ENCODE assay signal across 25 mouse cellular contexts in the genomic region with DNA sequence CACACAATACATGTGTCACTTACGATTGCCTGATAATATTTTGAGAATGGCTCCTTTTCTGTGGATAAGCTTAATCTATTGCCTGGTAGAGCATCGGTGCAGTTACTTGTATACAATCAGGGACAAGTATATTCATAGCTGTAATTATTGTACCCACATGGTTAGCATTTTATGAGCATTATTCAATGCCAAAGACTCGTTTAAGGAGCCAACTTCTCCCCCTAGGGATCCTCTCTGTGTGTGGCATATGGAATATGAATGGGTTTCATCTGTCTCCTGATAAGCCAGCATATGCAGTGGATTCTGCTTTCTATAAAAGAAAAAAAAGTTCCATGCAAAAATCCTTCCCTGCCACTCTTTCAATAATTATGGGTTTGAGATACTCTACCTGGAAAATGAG. TPM values are rescaled to one million over a fixed set of nuclear protein-coding genes. Genes with fewer than 3 reads are reported as not detected.
DNase-seq lines count a peak whose midpoint lies in the region; ATAC-seq and TF ChIP-seq lines count a peak whose summit lies in the region.
"Had no signal": no experiment of that assay in that cellular context is flagged by ENCODE, and none has a peak within 500 bp of the region (broad histone marks: within the 10 kb centered on the region; RNA-seq: fewer than 3 reads in every experiment).

No protein-coding gene starts in this region.

- no peak overlapping the region for H3K9ac ChIP-seq in forebrain, embryonic 14.5 days (ENCODE audit: low read length)
- H3K9ac ChIP-seq in hindbrain, postnatal 0 days (replicated peaks; ENCODE audit: low read length) = no peak overlapping the region
- H3K9ac ChIP-seq in hindbrain, embryonic 13.5 days = no peak overlapping the region
- H3K9ac ChIP-seq: embryonic facial prominence, embryonic 13.5 days; heart, embryonic 12.5 days; intestine, embryonic 15.5 days had no signal

- ATAC-seq in forebrain, embryonic 14.5 days = no peak
- ATAC-seq in hindbrain, postnatal 0 days = no peak
- no peak for ATAC-seq in hindbrain, embryonic 13.5 days (ENCODE audit: low FRiP score)
- ATAC-seq: CD4-positive, CD25-positive, alpha-beta regulatory T cell, adult 4 months; intestine, embryonic 15.5 days had no signal

- peak; percentile 58 for DNase-seq in forebrain, embryonic 14.5 days (ENCODE audit: low spot score)
- DNase-seq in forebrain, embryonic 10.5 days (ENCODE audit: extremely low spot score, low spot score) = no peak
- DNase-seq in hindbrain, postnatal 0 days (ENCODE audit: low spot score) = peak; percentile 7
- DNase-seq in layer of hippocampus, adult 9-11 months = peak; percentile 20
- no peak for DNase-seq in layer of hippocampus, postnatal 10 days (ENCODE audit: low spot score in 2 of 2)
- no peak for DNase-seq in cerebellum, postnatal 14 days
- DNase-seq: adrenal gland, adult 2 months; adrenal gland, postnatal 25 days; B cell, adult 2 months; cerebellum, adult 11-12 months; cerebellum, adult 9-10 months; cerebellum, postnatal 36 days; gastrocnemius, adult 2 months; gastrocnemius, postnatal 25 days had no signal

- H3K27me3 ChIP-seq in forebrain, embryonic 14.5 days (replicated peaks; ENCODE audit: control insufficient read depth, insufficient read depth, low read length) = no peaks in the 10 kb centered on the region
- no peaks in the 10 kb centered on the region for H3K27me3 ChIP-seq in forebrain, embryonic 10.5 days (ENCODE audit: poor library complexity, severe bottlenecking)
- no peaks in the 10 kb centered on the region for H3K27me3 ChIP-seq in hindbrain, postnatal 0 days (ENCODE audit: insufficient read depth, low read length)
- no peaks in the 10 kb centered on the region for H3K27me3 ChIP-seq in hindbrain, embryonic 13.5 days
- H3K27me3 ChIP-seq: embryonic facial prominence, embryonic 13.5 days; intestine, embryonic 15.5 days had no signal

- no peak overlapping the region for H3K4me2 ChIP-seq in forebrain, embryonic 14.5 days (ENCODE audit: low read length)
- H3K4me2 ChIP-seq in hindbrain, postnatal 0 days (ENCODE audit: low read depth, low read length) = no peak overlapping the region
- no peak overlapping the region for H3K4me2 ChIP-seq in hindbrain, embryonic 13.5 days
- H3K4me2 ChIP-seq: embryonic facial prominence, embryonic 13.5 days; heart, embryonic 12.5 days; intestine, embryonic 15.5 days had no signal

- no peak overlapping the region for H3K27ac ChIP-seq in forebrain, embryonic 14.5 days (ENCODE audit: low read depth, low read length)
- no peak overlapping the region for H3K27ac ChIP-seq in forebrain, embryonic 10.5 days
- H3K27ac ChIP-seq in hindbrain, postnatal 0 days = no peak overlapping the region
- H3K27ac ChIP-seq in hindbrain, embryonic 13.5 days = no peak overlapping the region
- H3K27ac ChIP-seq: embryonic facial prominence, embryonic 13.5 days; gastrocnemius, adult 2 months; intestine, embryonic 15.5 days had no signal

- no peaks in the 10 kb centered on the region for H3K36me3 ChIP-seq in forebrain, embryonic 14.5 days (ENCODE audit: control insufficient read depth, insufficient read depth, low read length)
- H3K36me3 ChIP-seq in forebrain, embryonic 10.5 days (replicated peaks) = no peaks in the 10 kb centered on the region
- no peaks in the 10 kb centered on the region for H3K36me3 ChIP-seq in hindbrain, postnatal 0 days (ENCODE audit: insufficient read depth, low read length)
- H3K36me3 ChIP-seq in hindbrain, embryonic 13.5 days = no peaks in the 10 kb centered on the region
- H3K36me3 ChIP-seq: embryonic facial prominence, embryonic 13.5 days; G1E; heart, embryonic 12.5 days; intestine, embryonic 15.5 days had no signal

- TF ChIP-seq CTCF in hindbrain, postnatal 0 days (IDR thresholded peaks at IDR 0.05; ENCODE audit: low read depth) = no peak

- H3K4me3 ChIP-seq in forebrain, embryonic 14.5 days (ENCODE audit: low read depth, low read length) = no peak overlapping the region
- no peak overlapping the region for H3K4me3 ChIP-seq in forebrain, embryonic 10.5 days
- H3K4me3 ChIP-seq in hindbrain, postnatal 0 days (ENCODE audit: low read length) = no peak overlapping the region
- no peak overlapping the region for H3K4me3 ChIP-seq in hindbrain, embryonic 13.5 days
- H3K4me3 ChIP-seq: embryonic facial prominence, embryonic 13.5 days; gastrocnemius, adult 2 months; heart, embryonic 12.5 days; intestine, embryonic 15.5 days had no signal

- WGBS in forebrain, embryonic 14.5 days = 69% methylated on average over 3 of the region's 3 CpGs
- 81% methylated on average over 3 of the region's 3 CpGs for WGBS in forebrain, embryonic 10.5 days
- 62% methylated on average over 3 of the region's 3 CpGs for WGBS in hindbrain, postnatal 0 days
- WGBS in hindbrain, embryonic 13.5 days = 66% methylated on average over 3 of the region's 3 CpGs

- H3K4me1 ChIP-seq in forebrain, embryonic 14.5 days (ENCODE audit: control insufficient read depth, insufficient read depth, low read length) = no peaks in the 10 kb centered on the region
- no peaks in the 10 kb centered on the region for H3K4me1 ChIP-seq in forebrain, embryonic 10.5 days
- no peaks in the 10 kb centered on the region for H3K4me1 ChIP-seq in hindbrain, postnatal 0 days (ENCODE audit: insufficient read depth, low read length)
- H3K4me1 ChIP-seq in hindbrain, embryonic 13.5 days (replicated peaks) = no peaks in the 10 kb centered on the region
- H3K4me1 ChIP-seq: heart, embryonic 12.5 days; intestine, embryonic 15.5 days had no signal

- no peaks in the 10 kb centered on the region for H3K9me3 ChIP-seq in forebrain, embryonic 14.5 days (replicated peaks; ENCODE audit: control insufficient read depth, low read length)
- no peaks in the 10 kb centered on the region for H3K9me3 ChIP-seq in forebrain, embryonic 10.5 days
- H3K9me3 ChIP-seq in hindbrain, postnatal 0 days (ENCODE audit: low read length) = no peaks in the 10 kb centered on the region
- no peaks in the 10 kb centered on the region for H3K9me3 ChIP-seq in hindbrain, embryonic 13.5 days
- H3K9me3 ChIP-seq: embryonic facial prominence, embryonic 13.5 days; heart, embryonic 12.5 days; intestine, embryonic 15.5 days had no signal

RNA-seq across cellular contexts. Expression of gene Krtap4-7, which starts 0.5 kb away (rescaled TPM):
- polyA plus RNA-seq in forebrain, embryonic 14.5 days (2014; fragmentation: Nextera tagmentation; extraction: Ambion mirVana) = not detected in 2 replicates
- not detected in 2 replicates for polyA plus RNA-seq in forebrain, embryonic 10.5 days (2016; fragmentation: Nextera tagmentation; extraction: Ambion mirVana)
- not detected in 2 replicates for total RNA-seq in hindbrain, postnatal 0 days (2014; rRNA removed)
- not detected in 2 replicates for polyA plus RNA-seq in hindbrain, postnatal 0 days (2015; fragmentation: Nextera tagmentation; extraction: Ambion mirVana)
- not detected in 2 replicates for polyA plus RNA-seq in hindbrain, embryonic 13.5 days (2015; fragmentation: Nextera tagmentation; extraction: Ambion mirVana)
- total RNA-seq in layer of hippocampus, postnatal 10 days (2021) = not detected
- total RNA-seq: adrenal gland, adult 2 months; adrenal gland, postnatal 25 days; gastrocnemius, adult 2 months; gastrocnemius, postnatal 25 days; granulocyte monocyte progenitor cell, adult 5-6 weeks; heart, adult 8-10 months; heart, postnatal 25 days had no signal
- polyA plus RNA-seq: adrenal gland, adult 2 months; CD4-positive, CD25-positive, alpha-beta regulatory T cell, adult 4 months; embryonic facial prominence, embryonic 13.5 days; G1E; heart, embryonic 12.5 days; heart, embryonic 16.5 days; hindbrain, embryonic 11.5 days; intestine, embryonic 15.5 days had no signal

RNA-seq across cellular contexts. Expression of gene Gm11555, which starts 5.7 kb away (rescaled TPM):
- not detected in 2 replicates for polyA plus RNA-seq in forebrain, embryonic 14.5 days (2014; fragmentation: Nextera tagmentation; extraction: Ambion mirVana)
- not detected in 2 replicates for polyA plus RNA-seq in forebrain, embryonic 10.5 days (2016; fragmentation: Nextera tagmentation; extraction: Ambion mirVana)
- total RNA-seq in hindbrain, postnatal 0 days (2014; rRNA removed) = not detected in 2 replicates
- polyA plus RNA-seq in hindbrain, postnatal 0 days (2015; fragmentation: Nextera tagmentation; extraction: Ambion mirVana) = not detected in 2 replicates
- not detected in 2 replicates for polyA plus RNA-seq in hindbrain, embryonic 13.5 days (2015; fragmentation: Nextera tagmentation; extraction: Ambion mirVana)
- total RNA-seq in layer of hippocampus, postnatal 10 days (2021) = not detected
- total RNA-seq: adrenal gland, adult 2 months; adrenal gland, postnatal 25 days; G1E; gastrocnemius, adult 2 months; gastrocnemius, postnatal 25 days; granulocyte monocyte progenitor cell, adult 5-6 weeks; heart, adult 8-10 months; heart, postnatal 25 days had no signal
- polyA plus RNA-seq: adrenal gland, adult 2 months; CD4-positive, CD25-positive, alpha-beta regulatory T cell, adult 4 months; embryonic facial prominence, embryonic 13.5 days; G1E; heart, embryonic 12.5 days; heart, embryonic 16.5 days; hindbrain, embryonic 11.5 days; intestine, embryonic 15.5 days had no signal

RNA-seq across cellular contexts. Expression of gene Krtap4-2, which starts 9.5 kb away (rescaled TPM):
- polyA plus RNA-seq in forebrain, embryonic 14.5 days (2014; fragmentation: Nextera tagmentation; extraction: Ambion mirVana) = not detected in 2 replicates
- not detected in 2 replicates for polyA plus RNA-seq in forebrain, embryonic 10.5 days (2016; fragmentation: Nextera tagmentation; extraction: Ambion mirVana)
- total RNA-seq in hindbrain, postnatal 0 days (2014; rRNA removed) = not detected in 2 replicates
- polyA plus RNA-seq in hindbrain, postnatal 0 days (2015; fragmentation: Nextera tagmentation; extraction: Ambion mirVana) = not detected in 2 replicates
- not detected in 2 replicates for polyA plus RNA-seq in hindbrain, embryonic 13.5 days (2015; fragmentation: Nextera tagmentation; extraction: Ambion mirVana)
- total RNA-seq in layer of hippocampus, postnatal 10 days (2021) = not detected
- total RNA-seq: adrenal gland, adult 2 months; adrenal gland, postnatal 25 days; G1E; gastrocnemius, adult 2 months; gastrocnemius, postnatal 25 days; granulocyte monocyte progenitor cell, adult 5-6 weeks; heart, adult 8-10 months; heart, postnatal 25 days had no signal
- polyA plus RNA-seq: adrenal gland, adult 2 months; CD4-positive, CD25-positive, alpha-beta regulatory T cell, adult 4 months; embryonic facial prominence, embryonic 13.5 days; G1E; heart, embryonic 12.5 days; heart, embryonic 16.5 days; hindbrain, embryonic 11.5 days; intestine, embryonic 15.5 days had no signal

RNA-seq across cellular contexts. Expression of gene Gm11563, which starts 14.4 kb away (rescaled TPM):
- polyA plus RNA-seq in forebrain, embryonic 14.5 days (2014; fragmentation: Nextera tagmentation; extraction: Ambion mirVana) = not detected in 2 replicates
- polyA plus RNA-seq in forebrain, embryonic 10.5 days (2016; fragmentation: Nextera tagmentation; extraction: Ambion mirVana) = not detected in 2 replicates
- total RNA-seq in hindbrain, postnatal 0 days (2014; rRNA removed) = not detected in 2 replicates
- not detected in 2 replicates for polyA plus RNA-seq in hindbrain, postnatal 0 days (2015; fragmentation: Nextera tagmentation; extraction: Ambion mirVana)
- polyA plus RNA-seq in hindbrain, embryonic 13.5 days (2015; fragmentation: Nextera tagmentation; extraction: Ambion mirVana) = not detected in 2 replicates
- total RNA-seq in layer of hippocampus, postnatal 10 days (2021) = not detected
- total RNA-seq: adrenal gland, adult 2 months; adrenal gland, postnatal 25 days; G1E; gastrocnemius, adult 2 months; gastrocnemius, postnatal 25 days; granulocyte monocyte progenitor cell, adult 5-6 weeks; heart, adult 8-10 months; heart, postnatal 25 days had no signal
- polyA plus RNA-seq: adrenal gland, adult 2 months; CD4-positive, CD25-positive, alpha-beta regulatory T cell, adult 4 months; embryonic facial prominence, embryonic 13.5 days; G1E; heart, embryonic 12.5 days; heart, embryonic 16.5 days; hindbrain, embryonic 11.5 days; intestine, embryonic 15.5 days had no signal

RNA-seq across cellular contexts. Expression of gene Krtap4-1, which starts 16.3 kb away (rescaled TPM):
- not detected in 2 replicates for polyA plus RNA-seq in forebrain, embryonic 14.5 days (2014; fragmentation: Nextera tagmentation; extraction: Ambion mirVana)
- polyA plus RNA-seq in forebrain, embryonic 10.5 days (2016; fragmentation: Nextera tagmentation; extraction: Ambion mirVana) = not detected in 2 replicates
- total RNA-seq in hindbrain, postnatal 0 days (2014; rRNA removed) = not detected in 2 replicates
- polyA plus RNA-seq in hindbrain, postnatal 0 days (2015; fragmentation: Nextera tagmentation; extraction: Ambion mirVana) = not detected in 2 replicates
- polyA plus RNA-seq in hindbrain, embryonic 13.5 days (2015; fragmentation: Nextera tagmentation; extraction: Ambion mirVana) = not detected in 2 replicates
- total RNA-seq in layer of hippocampus, postnatal 10 days (2021) = not detected
- total RNA-seq: adrenal gland, adult 2 months; adrenal gland, postnatal 25 days; G1E; gastrocnemius, adult 2 months; gastrocnemius, postnatal 25 days; granulocyte monocyte progenitor cell, adult 5-6 weeks; heart, adult 8-10 months; heart, postnatal 25 days had no signal
- polyA plus RNA-seq: adrenal gland, adult 2 months; CD4-positive, CD25-positive, alpha-beta regulatory T cell, adult 4 months; embryonic facial prominence, embryonic 13.5 days; G1E; heart, embryonic 12.5 days; heart, embryonic 16.5 days; hindbrain, embryonic 11.5 days; intestine, embryonic 15.5 days had no signal

Comparison
In these comparisons a context has a peak if more than half of its experiments do, and no peak if none do; other contexts are left out.
1. DNase-seq: peak in forebrain, embryonic 14.5 days (single experiment), hindbrain, postnatal 0 days (single experiment) and layer of hippocampus, adult 9-11 months (single experiment); none in forebrain, embryonic 10.5 days (single experiment), layer of hippocampus, postnatal 10 days (0 of 2) and cerebellum, postnatal 14 days (0 of 2).